Mouse (Mus musculus) kidney, adult 2 months (tissue): Measurements from ENCODE around the gene Gm38431. TPM values are rescaled to one million over a fixed set of nuclear protein-coding genes. Genes with fewer than 3 reads are reported as not detected.

Source experiments
- DNase-seq: peaks from one replicate; pipeline ENCODE4 v3.0.0; 2021
- H3K27ac ChIP-seq: fragments of 200-500 bp; 2 replicates; pipeline ENCODE4 v1.5.1; 2012; ENCODE audit warnings: low read depth, low read length, control low read depth, inconsistent platforms; ENCODE audit not compliant: insufficient read depth
- H3K27me3 ChIP-seq: fragments of 200-500 bp; replicated peaks from 2 replicates; pipeline ENCODE4 v1.6.1; 2012; ENCODE audit warnings: mild to moderate bottlenecking, moderate library complexity, low read length, inconsistent platforms; ENCODE audit not compliant: control insufficient read depth, insufficient read depth
- H3K36me3 ChIP-seq: fragments of 200-500 bp; 2 replicates; pipeline ENCODE4 v1.6.1; 2012; ENCODE audit warnings: mild to moderate bottlenecking, moderate library complexity, low read length, inconsistent platforms; ENCODE audit not compliant: control insufficient read depth, insufficient read depth
- H3K4me1 ChIP-seq: fragments of 200-500 bp; 2 replicates; pipeline ENCODE4 v1.6.1; 2011; ENCODE audit warnings: low read length; ENCODE audit not compliant: control insufficient read depth, insufficient read depth
- H3K4me3 ChIP-seq: fragments of 200-500 bp; 2 replicates; pipeline ENCODE4 v1.5.1; 2011; ENCODE audit warnings: mild to moderate bottlenecking, low read depth, low read length, control low read depth; ENCODE audit not compliant: insufficient read depth
- CTCF ChIP-seq: fragments of 200-500 bp; conservative IDR thresholded peaks from 2 replicates; pipeline ENCODE4 v1.5.1; 2011; ENCODE audit warnings: low read depth, mild to moderate bottlenecking, control low read depth, low read length, moderate library complexity, mixed read lengths; ENCODE audit not compliant: insufficient read depth, insufficient read length
- POLR2A ChIP-seq: fragments of 200-500 bp; IDR thresholded peaks from one replicate; pipeline ENCODE4 v1.6.1; 2011; ENCODE audit warnings: low read depth, low read length, control low read depth
- WGBS: fragments of 180-500 bp; shearing (Covaris S2); methylation state at CpG from one replicate; pipeline ENCODE4 v1.1.7; 2018; 5-methylcytosine and 5-hydroxymethylcytosine counted together
- polyA plus RNA-seq: library from polyadenylated mRNA; depleted of rRNA; stranded (reverse); fragments of >200 nt; gene quantifications from 2 replicates; pipeline ENCODE4 v1.2.3, GENCODE M21; 2012

Gm38431 gene
- polyA plus RNA-seq, 1 experiment, result 1.1 TPM

DNA sequence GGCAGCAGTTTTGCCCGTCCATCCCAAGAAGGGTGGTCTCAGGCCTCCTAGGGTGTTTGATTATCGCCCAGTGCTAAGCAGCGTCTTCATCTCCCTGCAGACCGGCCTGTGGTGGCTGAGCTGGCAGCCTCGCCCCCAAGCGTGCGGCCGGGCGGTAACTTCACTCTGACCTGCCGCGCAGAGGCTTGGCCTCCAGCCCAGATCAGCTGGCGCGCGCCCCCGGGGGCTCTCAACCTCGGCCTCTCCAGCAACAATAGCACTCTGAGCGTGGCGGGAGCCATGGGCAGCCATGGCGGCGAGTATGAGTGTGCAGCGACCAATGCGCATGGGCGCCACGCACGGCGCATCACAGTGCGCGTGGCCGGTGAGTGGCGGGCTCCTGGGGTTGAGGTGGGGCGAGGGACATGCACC lies 54.3 kb downstream of the Gm38431 start:
- no peak overlapping the region for H3K4me3 ChIP-seq
- DNase-seq, result peak; percentile 28
- H3K27me3 ChIP-seq, result no peaks in the 10 kb centered on the region; the same call in 1 of the 2 replicates
- no peaks in the 10 kb centered on the region for H3K36me3 ChIP-seq
- H3K27ac ChIP-seq, result no peak overlapping the region
- 3% methylated on average over 31 of the region's 31 CpGs for WGBS
- TF ChIP-seq CTCF, result no peak
- no peak for TF ChIP-seq POLR2A
- no peaks in the 10 kb centered on the region; the same call in 1 of the 2 replicates for H3K4me1 ChIP-seq

DNA sequence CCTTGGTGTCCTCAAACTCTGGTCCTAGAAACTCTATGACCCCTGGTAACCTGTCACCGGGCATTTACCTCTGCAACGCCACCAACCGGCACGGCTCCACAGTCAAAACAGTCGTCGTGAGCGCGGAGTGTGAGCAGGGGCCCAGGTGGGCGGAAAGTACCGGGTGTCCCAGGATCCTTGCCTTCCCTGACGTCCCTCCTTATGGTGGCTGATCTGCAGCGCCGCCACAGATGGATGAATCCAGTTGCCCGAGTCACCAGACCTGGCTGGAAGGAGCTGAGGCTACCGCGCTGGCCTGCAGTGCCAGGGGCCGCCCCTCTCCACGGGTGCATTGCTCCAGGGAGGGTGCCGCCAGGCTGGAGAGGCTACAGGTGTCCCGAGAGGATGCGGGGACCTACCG lies 55.1 kb downstream of the Gm38431 start:
- 10% methylated on average over 22 of the region's 22 CpGs for WGBS
- no peak for TF ChIP-seq POLR2A
- TF ChIP-seq CTCF, result no peak
- no peak overlapping the region for H3K4me3 ChIP-seq
- H3K36me3 ChIP-seq, result no peaks in the 10 kb centered on the region
- DNase-seq, result no peak
- no peak overlapping the region for H3K27ac ChIP-seq
- no peaks in the 10 kb centered on the region; the same call in 1 of the 2 replicates for H3K27me3 ChIP-seq
- no peaks in the 10 kb centered on the region; the same call in 1 of the 2 replicates for H3K4me1 ChIP-seq

DNA sequence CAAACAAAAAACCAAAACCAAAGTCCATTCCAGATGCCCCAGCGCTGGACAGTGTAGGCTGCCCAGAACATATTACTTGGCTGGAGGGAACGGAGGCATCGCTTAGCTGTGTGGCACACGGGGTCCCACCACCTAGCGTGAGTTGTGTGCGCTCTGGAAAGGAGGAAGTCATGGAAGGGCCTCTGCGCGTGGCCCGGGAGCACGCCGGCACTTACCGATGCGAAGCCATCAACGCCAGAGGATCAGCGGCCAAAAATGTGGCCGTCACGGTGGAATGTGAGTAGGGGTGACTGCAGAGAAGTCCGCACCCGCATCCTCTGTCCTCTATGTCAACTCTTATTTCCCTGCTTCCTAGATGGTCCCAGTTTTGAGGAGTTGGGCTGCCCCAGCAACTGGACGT lies 55.6 kb downstream of the Gm38431 start:
- Histone ChIP-seq H3K27me3 (no peaks in the 10 kb centered on the region; the same call in 1 of the 2 replicates), H3K36me3 (no peaks in the 10 kb centered on the region), H3K4me3 (no peak overlapping the region), H3K4me1 (no peaks in the 10 kb centered on the region; the same call in 1 of the 2 replicates), H3K27ac (no peak overlapping the region)
- no peak for TF ChIP-seq POLR2A
- TF ChIP-seq CTCF, result no peak
- WGBS, result 25% methylated on average over 20 of the region's 20 CpGs
- DNase-seq, result no peak

DNA sequence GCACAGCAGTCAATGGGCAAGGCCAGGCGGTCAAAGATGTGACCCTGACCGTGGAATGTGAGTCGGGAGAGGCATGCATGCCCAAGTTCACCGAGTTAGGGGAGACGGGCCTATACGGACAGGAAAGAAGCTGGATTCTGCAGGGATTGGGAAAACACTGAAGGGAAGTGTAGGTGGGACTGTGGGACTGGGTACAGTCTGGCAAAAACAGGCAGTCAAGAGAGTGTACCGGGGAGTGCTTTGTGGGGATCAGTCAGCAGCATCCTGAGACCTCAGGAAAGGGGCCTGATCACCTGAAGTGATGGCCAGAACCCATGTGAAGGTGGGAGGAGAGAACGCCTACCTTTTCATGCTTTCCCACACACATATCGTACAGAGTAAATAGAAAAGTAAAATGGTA lies 56.2 kb downstream of the Gm38431 start:
- DNase-seq, result no peak
- no peak overlapping the region for H3K4me3 ChIP-seq
- no peaks in the 10 kb centered on the region; the same call in 1 of the 2 replicates for H3K27me3 ChIP-seq
- no peaks in the 10 kb centered on the region for H3K36me3 ChIP-seq
- H3K27ac ChIP-seq, result no peak overlapping the region
- no peaks in the 10 kb centered on the region; the same call in 1 of the 2 replicates for H3K4me1 ChIP-seq
- no peak for TF ChIP-seq POLR2A
- TF ChIP-seq CTCF, result no peak
- 44% methylated on average over 9 of the region's 9 CpGs for WGBS

DNA sequence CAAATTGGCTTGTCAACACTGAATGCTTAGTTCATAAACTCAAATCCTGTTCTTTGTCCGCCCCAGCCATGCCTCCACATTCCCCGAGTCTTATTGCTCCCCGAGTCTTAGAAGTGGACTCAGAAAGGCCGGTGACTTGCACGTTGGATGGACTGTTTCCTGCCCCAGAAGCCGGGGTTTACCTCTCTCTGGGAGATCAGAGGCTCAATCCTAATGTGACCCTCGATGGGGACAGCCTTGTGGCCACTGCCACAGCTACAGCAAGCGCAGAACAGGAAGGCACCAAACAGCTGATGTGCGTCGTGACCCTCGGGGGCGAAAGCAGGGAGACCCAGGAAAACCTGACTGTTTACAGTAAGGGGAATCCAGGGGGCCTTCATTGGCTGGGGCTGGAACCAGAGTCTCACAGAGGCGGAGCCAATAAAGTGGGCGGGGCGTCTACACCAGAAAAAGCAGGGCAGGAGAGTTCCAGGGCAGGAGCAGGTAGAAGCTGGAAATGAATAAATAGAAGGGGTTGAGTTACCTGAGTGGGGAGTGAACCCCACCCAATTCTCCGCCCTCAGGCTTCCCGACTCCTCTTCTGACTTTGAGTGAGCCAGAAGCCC lies 57.2 kb downstream of the Gm38431 start:
- DNase-seq, result no peak
- 17% methylated on average over 17 of the region's 17 CpGs for WGBS
- Histone ChIP-seq H3K27me3 (no peaks in the 10 kb centered on the region; the same call in 1 of the 2 replicates), H3K27ac (no peak overlapping the region), H3K4me3 (no peak overlapping the region), H3K36me3 (no peaks in the 10 kb centered on the region), H3K4me1 (peaks cover 4% of the 10 kb centered on the region; the same call in 1 of the 2 replicates)
- TF ChIP-seq CTCF (no peak), POLR2A (no peak)

DNA sequence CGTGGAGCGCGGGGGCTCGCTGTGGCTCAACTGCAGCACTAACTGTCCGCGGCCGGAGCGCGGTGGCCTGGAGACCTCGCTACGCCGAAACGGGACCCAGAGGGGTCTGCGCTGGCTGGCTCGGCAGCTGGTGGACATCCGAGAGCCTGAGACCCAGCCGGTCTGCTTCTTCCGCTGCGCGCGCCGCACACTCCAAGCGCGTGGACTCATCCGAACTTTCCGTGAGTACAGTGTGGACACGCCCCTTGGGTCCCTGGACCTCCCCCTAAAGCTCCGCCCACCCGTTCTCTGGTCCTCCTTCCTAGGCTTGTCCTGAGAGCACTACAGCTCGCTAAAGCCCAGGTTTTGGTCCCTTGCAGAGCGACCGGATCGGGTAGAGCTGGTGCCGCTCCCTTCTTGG lies 58.7 kb downstream of the Gm38431 start:
- under 1% methylated on average over 34 of the region's 34 CpGs for WGBS
- Histone ChIP-seq H3K4me1 (peaks cover 4% of the 10 kb centered on the region; the same call in 1 of the 2 replicates), H3K27me3 (no peaks in the 10 kb centered on the region; the same call in 1 of the 2 replicates), H3K4me3 (peak overlapping the region; percentile 61), H3K36me3 (no peaks in the 10 kb centered on the region), H3K27ac (no peak overlapping the region)
- peak; percentile 94 for DNase-seq
- no peak for TF ChIP-seq POLR2A
- no peak for TF ChIP-seq CTCF

DNA sequence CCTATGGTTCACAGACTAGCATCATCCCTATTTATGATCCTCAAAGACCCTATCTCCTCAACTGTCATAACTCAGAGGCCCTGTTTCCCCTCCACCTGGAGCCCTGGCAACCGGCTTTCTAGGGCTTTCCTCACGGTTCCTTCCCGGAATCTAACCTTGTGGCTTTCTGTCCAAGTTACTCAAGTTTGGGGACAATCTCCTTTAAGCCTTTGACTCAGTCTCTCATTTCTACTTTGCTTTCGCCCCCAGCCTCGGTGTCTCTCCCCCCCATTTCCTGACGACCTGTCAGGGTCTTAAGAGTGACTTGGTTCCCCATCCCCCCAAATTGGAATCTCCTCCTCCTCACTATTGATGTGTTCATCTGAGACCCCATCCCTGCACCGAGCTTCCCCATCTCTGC lies 59.3 kb downstream of the Gm38431 start:
- Histone ChIP-seq H3K27me3 (no peaks in the 10 kb centered on the region; the same call in 1 of the 2 replicates), H3K4me1 (peaks cover 4% of the 10 kb centered on the region; the same call in 1 of the 2 replicates), H3K36me3 (no peaks in the 10 kb centered on the region), H3K4me3 (no peak overlapping the region), H3K27ac (no peak overlapping the region)
- 2% methylated on average over 7 of the region's 7 CpGs for WGBS
- no peak for DNase-seq
- TF ChIP-seq POLR2A, result no peak
- TF ChIP-seq CTCF, result no peak
